Mouse (Mus musculus): ENCODE results near the gene Crtc3. TPM values are rescaled to one million over a fixed set of nuclear protein-coding genes. Genes with fewer than 3 reads are reported as not detected.

The Crtc3 gene
- total and polyA plus RNA-seq, 3 experiments = 4.2 to 15.8 TPM; not detected in 1

DNA sequence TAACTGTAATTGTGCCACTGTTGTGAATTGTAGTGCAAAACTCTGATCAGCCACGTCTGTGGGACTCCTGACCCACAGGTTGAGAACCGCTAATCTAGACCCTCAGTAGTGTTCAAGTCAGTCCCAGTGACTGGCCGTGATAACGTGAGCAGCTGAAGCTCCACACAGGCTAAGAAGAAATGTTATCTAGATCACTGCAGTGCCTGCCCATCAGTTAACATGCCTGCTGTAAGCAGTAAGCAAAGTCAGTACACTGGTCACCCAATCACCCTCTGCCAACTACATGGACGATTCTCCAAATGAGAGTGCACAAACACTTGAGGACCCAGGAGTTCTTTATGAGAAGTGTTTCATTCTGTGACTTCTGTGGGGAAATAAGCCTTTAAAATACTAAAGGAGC lies 3.0 kb downstream of the Crtc3 start (continued):
- no peak for TF ChIP-seq USF2 (IDR thresholded peaks at IDR 0.05; ENCODE audit: borderline replicate concordance in 1 of 2, insufficient read depth in 1 of 2, low read depth in 1 of 2, low read length in 2 of 2)
- no peak for TF ChIP-seq E2F4 (IDR thresholded peaks at IDR 0.05; ENCODE audit: borderline replicate concordance, low read depth, low read length)
- TF ChIP-seq NELFE (IDR thresholded peaks at IDR 0.05; ENCODE audit: low read depth, low read length) = no peak
- TF ChIP-seq CHD1 (IDR thresholded peaks at IDR 0.05; ENCODE audit: low read depth, low read length) = no peak
- TF ChIP-seq ZNF384 (IDR thresholded peaks at IDR 0.05; ENCODE audit: low read depth, low read length) = no peak
- no peak for TF ChIP-seq RAD21 (IDR thresholded peaks at IDR 0.05; ENCODE audit: low read depth, low read length)
- TF ChIP-seq HCFC1 (IDR thresholded peaks at IDR 0.05; ENCODE audit: low read depth, low read length) = no peak
- no peak for TF ChIP-seq USF1 (IDR thresholded peaks at IDR 0.05; ENCODE audit: low read depth, low read length)
- no peak for TF ChIP-seq SMC3 (IDR thresholded peaks at IDR 0.05; ENCODE audit: low read depth, low read length)
- TF ChIP-seq POLR2AphosphoS5 (IDR thresholded peaks at IDR 0.05; ENCODE audit: borderline replicate concordance, low read depth, low read length) = no peak
- no peak for TF ChIP-seq MYB (IDR thresholded peaks at IDR 0.05; ENCODE audit: low read depth, low read length)
- no peak for TF ChIP-seq ELF1 (IDR thresholded peaks at IDR 0.05; ENCODE audit: low read depth, low read length)
- no peak for TF ChIP-seq UBTF (IDR thresholded peaks at IDR 0.05; ENCODE audit: borderline replicate concordance, insufficient read depth, low read depth, low read length)
- 0 out of 2 replicates have a peak, but pooled peaks have one; percentile 12 for TF ChIP-seq TAL1 (IDR thresholded peaks at IDR 0.05; ENCODE audit: low read length)

- Histone ChIP-seq H3K4me3 (ENCODE audit: control insufficient read depth in 1 of 2, insufficient read depth in 1 of 2, low read depth in 2 of 2, low read length in 2 of 2) (no peak overlapping the region), H3K4me1 (ENCODE audit: control insufficient read depth in 1 of 2, insufficient read depth in 2 of 2, low read length in 2 of 2) (peaks cover 8 to 21% of the 10 kb centered on the region in 2 experiments)
- no peak for TF ChIP-seq ELF1 (IDR thresholded peaks at IDR 0.05; ENCODE audit: low read depth, low read length)
- TF ChIP-seq SMC3 (IDR thresholded peaks at IDR 0.05; ENCODE audit: low read depth, low read length) = no peak
- TF ChIP-seq CHD1 (IDR thresholded peaks at IDR 0.05; ENCODE audit: low read depth, low read length) = no peak
- TF ChIP-seq ZC3H11A (IDR thresholded peaks at IDR 0.05; ENCODE audit: low read depth, low read length) = no peak
- TF ChIP-seq KAT2A (conservative IDR thresholded peaks at IDR 0.05; ENCODE audit: low read depth, low read length) = no peak
- no peak for TF ChIP-seq ETS1 (IDR thresholded peaks at IDR 0.05; ENCODE audit: low read depth, low read length)
- TF ChIP-seq SIN3A (IDR thresholded peaks at IDR 0.05; ENCODE audit: low read length) = no peak
- no peak for TF ChIP-seq GABPA (IDR thresholded peaks at IDR 0.05; ENCODE audit: low read depth, low read length)
- no peak for TF ChIP-seq TCF12 (IDR thresholded peaks at IDR 0.05; ENCODE audit: low read depth, low read length)
- TF ChIP-seq CHD2 (IDR thresholded peaks at IDR 0.05; ENCODE audit: low read length) = no peak
- TF ChIP-seq JUND (IDR thresholded peaks at IDR 0.05; ENCODE audit: low read depth, low read length) = no peak
- no peak for TF ChIP-seq E2F4 (IDR thresholded peaks at IDR 0.05; ENCODE audit: borderline replicate concordance, low read depth, low read length)
- no peak for TF ChIP-seq NELFE (IDR thresholded peaks at IDR 0.05; ENCODE audit: low read depth, low read length)
- TF ChIP-seq RCOR1 (IDR thresholded peaks at IDR 0.05; ENCODE audit: low read depth, low read length) = no peak
- TF ChIP-seq BHLHE40 (IDR thresholded peaks at IDR 0.05; ENCODE audit: borderline replicate concordance, low read depth, low read length) = no peak
- TF ChIP-seq HCFC1 (IDR thresholded peaks at IDR 0.05; ENCODE audit: low read depth, low read length) = no peak
Measured at GRCm38 (mm10) chr7:80682630-80683029, 6.0 kb downstream of the Crtc3 start.

More at GRCm38 (mm10) chr7:80682630-80683029, 6.0 kb downstream of the Crtc3 start:
- Histone ChIP-seq H3K9ac (ENCODE audit: control insufficient read depth, low read depth, low read length, poor library complexity, severe bottlenecking) (no peak overlapping the region), H3K36me3 (ENCODE audit: control insufficient read depth in 1 of 2, insufficient read depth in 2 of 2, low read length in 2 of 2) (peaks cover 0 to 16% of the 10 kb centered on the region in 2 experiments; a peak in 2 of 4 replicates), H3K27me3 (ENCODE audit: control insufficient read depth in 1 of 2, insufficient read depth in 2 of 2, low read length in 2 of 2) (no peaks in the 10 kb centered on the region), H3K9me3 (replicated peaks; ENCODE audit: insufficient read depth, low read length) (no peaks in the 10 kb centered on the region), H3K27ac (ENCODE audit: control insufficient read depth, low read depth, low read length) (no peak overlapping the region), H3K79me2 (ENCODE audit: control insufficient read depth, insufficient read depth, low read length, poor library complexity) (peaks cover 6% of the 10 kb centered on the region)
- no peak for DNase-seq (ENCODE audit: low read depth, low spot score)
